Mouse (Mus musculus): ENCODE measurements at regions not wholly inside any gene's neighbourhood (a gene's known extent, or its start where the extent isn't known, plus 50 kb on each side); places are given as distances from the start of the nearest gene placed in this dataset.

- no peak for DNase-seq (ENCODE audit: low read depth, low spot score)
Measured at GRCm38 (mm10) chr4:8374061-8374460, 135.2 kb upstream of the Car8 start.

GRCm38 (mm10) chr4:8372069-8372468 is 133.2 kb upstream of the Car8 start:
- peak; percentile 36 for DNase-seq (ENCODE audit: low read depth, low spot score)

GRCm38 (mm10) chr4:8370786-8371185 is 131.9 kb upstream of the Car8 start:
- DNase-seq (ENCODE audit: low read depth, low spot score) = no peak

- DNase-seq (ENCODE audit: low read depth, low spot score) = peak; percentile 62
Measured at GRCm38 (mm10) chr4:8367487-8368276, 128.8 kb upstream of the Car8 start.

GRCm38 (mm10) chr4:8366978-8367377 is 128.1 kb upstream of the Car8 start:
- no peak for DNase-seq (ENCODE audit: low read depth, low spot score)

GRCm38 (mm10) chr4:8362409-8362808 is 123.6 kb upstream of the Car8 start:
- DNase-seq (ENCODE audit: low read depth, low spot score) = no peak

- DNase-seq (ENCODE audit: low read depth, low spot score) = no peak
Measured at GRCm38 (mm10) chr4:8361931-8362330, 123.1 kb upstream of the Car8 start.

- no peak for DNase-seq (ENCODE audit: low read depth, low spot score)
Measured at GRCm38 (mm10) chr4:8361305-8361704, 122.5 kb upstream of the Car8 start.

GRCm38 (mm10) chr4:8357443-8357842 is 118.6 kb upstream of the Car8 start:
- DNase-seq (ENCODE audit: low read depth, low spot score) = no peak

GRCm38 (mm10) chr4:8341928-8342327 is 103.1 kb upstream of the Car8 start:
- no peak for DNase-seq (ENCODE audit: low read depth, low spot score)

GRCm38 (mm10) chr4:8309241-8309987 is 70.6 kb upstream of the Car8 start:
- no peak for DNase-seq (ENCODE audit: low read depth, low spot score)

GRCm38 (mm10) chr4:8292563-8292962 is 53.7 kb upstream of the Car8 start:
- no peak for DNase-seq (ENCODE audit: low read depth, low spot score)

- no peak for DNase-seq (ENCODE audit: low read depth, low spot score)
Measured at GRCm38 (mm10) chr4:8291528-8292492, 53.0 kb upstream of the Car8 start.

- DNase-seq (ENCODE audit: low read depth, low spot score) = peak; percentile 39
Measured at GRCm38 (mm10) chr4:8289901-8290300, 51.1 kb upstream of the Car8 start.
